Mouse (Mus musculus): Measurements from ENCODE around the gene Mpzl2.

DNA sequence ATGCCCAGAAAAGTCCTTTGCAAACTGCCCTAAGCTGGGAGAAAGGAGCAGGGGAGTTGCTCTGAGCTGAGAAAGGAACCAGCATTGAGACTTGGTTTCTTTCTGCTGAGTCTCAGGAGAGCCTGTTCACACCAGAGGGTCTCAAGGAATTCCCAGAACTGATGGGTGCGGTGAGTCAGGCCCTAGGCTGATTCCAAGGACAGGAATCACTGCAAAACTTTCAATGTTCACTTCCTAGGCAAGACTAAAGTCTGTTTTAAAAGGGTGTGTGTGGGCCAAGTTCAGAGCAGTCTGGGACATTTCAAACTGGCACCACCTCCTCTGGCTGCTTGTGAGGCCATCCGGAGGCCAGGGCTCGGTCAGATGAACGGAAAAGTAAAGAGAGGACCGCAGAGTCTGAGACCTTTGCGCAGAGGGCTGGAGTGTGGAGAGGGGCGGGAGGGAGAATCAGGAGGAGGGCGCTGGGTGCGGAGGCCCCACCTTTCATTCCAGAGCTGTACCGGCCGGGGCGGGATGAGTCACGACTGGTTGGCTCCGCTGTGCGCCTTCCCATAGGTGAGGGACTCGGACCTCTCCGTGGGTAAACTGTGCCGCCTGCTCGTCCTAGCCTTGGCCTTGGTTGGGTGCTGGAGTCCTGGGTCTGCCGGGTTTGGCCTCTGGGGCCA is 2.6 kb downstream of the Mpzl2 start:
- TF ChIP-seq CTCF (IDR thresholded peaks at IDR 0.05; ENCODE audit: low read depth, low read length) = no peak
- TF ChIP-seq POLR2A (IDR thresholded peaks at IDR 0.05; ENCODE audit: extremely low read depth, insufficient read depth, low read length) = peak; percentile 73

All from liver, adult 2 months (tissue).